Mouse (Mus musculus) left cerebral cortex, adult 8-10 months (tissue): ENCODE measurements around the gene Mfap5. TPM values are rescaled to one million over a fixed set of nuclear protein-coding genes. Genes with fewer than 3 reads are reported as not detected.
"Not testable (repeated sequence)": the region's sequence is repeated elsewhere in the genome, so short reads cannot be mapped to it uniquely, and the experiment has no call there.

Source experiments
- DNase-seq, 2 experiments: peaks; one replicate each; pipeline ENCODE4 v3.0.0; 2022; ENCODE audit warnings: low spot score in 2 of 2
- total RNA-seq, 4 experiments: library from RNA; stranded (reverse); gene quantifications; 2 replicates each; pipeline ENCODE4 v1.2.4; 2022

Gene Mfap5
- total RNA-seq, 4 experiments from 2014 or later: 1.3 TPM; not detected in 3

GRCm38 (mm10) chr6:122512914-122513878, 7.6 kb downstream of the Mfap5 start:
- DNase-seq: no peak

GRCm38 (mm10) chr6:122514312-122514711, 8.7 kb downstream of the Mfap5 start:
- DNase-seq: no peak

GRCm38 (mm10) chr6:122515762-122516161, 10.1 kb downstream of the Mfap5 start:
- not testable (repeated sequence) for DNase-seq

- DNase-seq: no peak
Measured at GRCm38 (mm10) chr6:122517668-122518067, 12.0 kb downstream of the Mfap5 start.

GRCm38 (mm10) chr6:122519384-122519783, 13.7 kb downstream of the Mfap5 start:
- DNase-seq: no peak

GRCm38 (mm10) chr6:122522595-122522994, 16.9 kb downstream of the Mfap5 start:
- DNase-seq: no peak

- DNase-seq: no peak
Measured at GRCm38 (mm10) chr6:122523289-122523688, 17.6 kb downstream of the Mfap5 start.

- DNase-seq: no peak
Measured at GRCm38 (mm10) chr6:122527596-122527995, 22.0 kb downstream of the Mfap5 start.

- DNase-seq: no peak
Measured at GRCm38 (mm10) chr6:122528136-122528535, 22.5 kb downstream of the Mfap5 start.

- no peak for DNase-seq
Measured at GRCm38 (mm10) chr6:122531466-122532174, 26.0 kb downstream of the Mfap5 start.

- DNase-seq: no peak
Measured at GRCm38 (mm10) chr6:122532883-122533302, 27.2 kb downstream of the Mfap5 start.

GRCm38 (mm10) chr6:122534032-122534431, 28.4 kb downstream of the Mfap5 start:
- no peak for DNase-seq

GRCm38 (mm10) chr6:122539564-122539963, 33.9 kb downstream of the Mfap5 start:
- peak in 1 of 2 experiments; percentile 9 for DNase-seq

- DNase-seq: not testable (repeated sequence)
Measured at GRCm38 (mm10) chr6:122542459-122542858, 36.8 kb downstream of the Mfap5 start.

- DNase-seq: no peak
Measured at GRCm38 (mm10) chr6:122543574-122543973, 37.9 kb downstream of the Mfap5 start.

GRCm38 (mm10) chr6:122544672-122545071, 39.0 kb downstream of the Mfap5 start:
- no peak for DNase-seq

GRCm38 (mm10) chr6:122545289-122545882, 39.7 kb downstream of the Mfap5 start:
- no peak for DNase-seq

GRCm38 (mm10) chr6:122545948-122546347, 40.3 kb downstream of the Mfap5 start:
- DNase-seq: no peak

- no peak for DNase-seq
Measured at GRCm38 (mm10) chr6:122553606-122554005, 48.0 kb downstream of the Mfap5 start, which contains the start of gene Aicda. Gene Aicda (plus strand): TSS chr6:122553801.

- DNase-seq: no peak
Measured at GRCm38 (mm10) chr6:122554102-122554501, 48.5 kb downstream of the Mfap5 start.

GRCm38 (mm10) chr6:122555266-122555665, 49.6 kb downstream of the Mfap5 start:
- no peak for DNase-seq
